Mouse (Mus musculus) lung, postnatal 0 days (tissue): ENCODE measurements around the gene Pih1d1. TPM values are rescaled to one million over a fixed set of nuclear protein-coding genes. Genes with fewer than 3 reads are reported as not detected.

ENCODE experiments used
- ATAC-seq: fragments of 200-750 bp; cut with Nextera tagmentation; 2 replicates; pipeline ENCODE4 v1.8.0; 2017; ENCODE audit warnings: moderate library complexity
- DNase-seq: peaks from one replicate; pipeline ENCODE4 v3.0.0-alpha.2; 2016; ENCODE audit warnings: low spot score
- H3K27ac ChIP-seq: fragments of 300-500 bp; sonication (generic); 2 replicates; pipeline ENCODE4 v1.5.1; 2014; ENCODE audit warnings: antibody characterized with exemption, mild to moderate bottlenecking, low read length, mixed read lengths
- H3K27me3 ChIP-seq: fragments of 300-500 bp; sonication (generic); replicated peaks from 2 replicates; pipeline ENCODE4 v1.6.1; 2014; ENCODE audit warnings: low read length, mixed read lengths; ENCODE audit not compliant: insufficient read depth
- H3K36me3 ChIP-seq: fragments of 300-500 bp; sonication (generic); 2 replicates; pipeline ENCODE4 v1.6.1; 2014; ENCODE audit warnings: low read length, mixed read lengths; ENCODE audit not compliant: insufficient read depth
- H3K4me1 ChIP-seq: fragments of 300-500 bp; sonication (generic); 2 replicates; pipeline ENCODE4 v1.6.1; 2014; ENCODE audit warnings: antibody characterized with exemption, low read depth, low read length, mixed read lengths; ENCODE audit not compliant: insufficient read depth
- H3K4me2 ChIP-seq: fragments of 300-500 bp; sonication (generic); replicated peaks from 2 replicates; pipeline ENCODE4 v1.6.1; 2014; ENCODE audit warnings: low read depth, mild to moderate bottlenecking, low read length, moderate library complexity, mixed read lengths
- H3K4me3 ChIP-seq: fragments of 300-500 bp; sonication (generic); 2 replicates; pipeline ENCODE4 v1.5.1; 2014; ENCODE audit warnings: low read depth, low read length
- H3K9ac ChIP-seq: fragments of 300-500 bp; sonication (generic); replicated peaks from 2 replicates; pipeline ENCODE4 v1.6.1; 2014; ENCODE audit warnings: low read depth, mild to moderate bottlenecking
- H3K9me3 ChIP-seq: fragments of 300-500 bp; sonication (generic); 2 replicates; pipeline ENCODE4 v1.6.1; 2016; ENCODE audit warnings: low read length, mixed read lengths
- CTCF ChIP-seq: IDR thresholded peaks from 2 replicates; pipeline ENCODE4 v1.5.1; 2016; ENCODE audit warnings: antibody characterized with exemption, mild to moderate bottlenecking
- EP300 ChIP-seq: IDR thresholded peaks from 2 replicates; pipeline ENCODE4 v1.6.1; 2016; ENCODE audit warnings: antibody characterized with exemption, mild to moderate bottlenecking, control low read depth
- WGBS: fragments of 180-500 bp; shearing (Covaris S2); extraction: QIAGEN DNeasy Blood & Tissue Kit; methylation state at CpG from one replicate; pipeline ENCODE4 v1.1.7; 2014; 5-methylcytosine and 5-hydroxymethylcytosine counted together
- polyA plus RNA-seq: library from polyadenylated mRNA; unstranded; fragments of >200 nt; fragmentation: Nextera tagmentation; extraction: Ambion mirVana; gene quantifications from 2 replicates; pipeline ENCODE4 v1.2.1, GENCODE M21; 2015

Gene Pih1d1
- polyA plus RNA-seq, 1 experiment from 2014 or later, result 51.7 TPM

DNA sequence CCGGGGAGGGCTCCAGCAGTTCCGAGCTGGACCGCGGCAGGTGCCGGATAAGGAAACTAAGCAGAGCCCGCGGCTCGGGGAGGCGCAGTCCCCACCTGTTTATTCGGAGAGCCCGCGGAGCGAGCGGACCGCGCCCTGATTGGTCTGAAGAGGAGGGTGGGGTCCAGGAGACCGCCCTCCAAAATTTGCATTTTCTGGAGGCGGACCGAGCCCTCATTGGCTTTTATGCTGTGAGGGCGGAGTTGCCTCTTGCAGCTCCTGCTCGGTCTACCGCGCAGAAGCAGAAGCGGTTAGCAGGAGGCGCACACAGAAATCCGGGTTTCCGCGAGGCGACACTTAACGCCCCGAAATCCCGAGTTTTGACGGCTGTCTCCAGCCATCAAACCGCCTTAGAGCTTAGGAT lies 28.1 kb downstream of the Pih1d1 start:
- Histone ChIP-seq H3K27ac (no peak overlapping the region), H3K27me3 (peaks cover 67% of the 10 kb centered on the region), H3K4me3 (peak overlapping the region; percentile 25), H3K9ac (no peak overlapping the region), H3K4me1 (peaks cover 4% of the 10 kb centered on the region; the same call in 1 of the 2 replicates), H3K9me3 (no peaks in the 10 kb centered on the region), H3K4me2 (peak overlapping the region; percentile 54), H3K36me3 (no peaks in the 10 kb centered on the region)
- DNase-seq (peak; percentile 96), ATAC-seq (peak; percentile 97)
- under 1% methylated on average over 33 of the region's 34 CpGs for WGBS
- TF ChIP-seq EP300 (no peak), CTCF (no peak)

GRCm38 (mm10) chr7:45182606-45183005 lies 28.5 kb downstream of the Pih1d1 start:
- TF ChIP-seq EP300, result no peak
- peak; percentile 16 for TF ChIP-seq CTCF
- WGBS, result 11% methylated on average over 11 of the region's 11 CpGs
- no peaks in the 10 kb centered on the region for H3K9me3 ChIP-seq
- H3K9ac ChIP-seq, result no peak overlapping the region
- peak; percentile 34; the same call in 1 of the 2 replicates for ATAC-seq
- H3K4me2 ChIP-seq, result peak overlapping the region; percentile 54
- peaks cover 63% of the 10 kb centered on the region for H3K27me3 ChIP-seq
- no peak for DNase-seq
- no peak overlapping the region for H3K27ac ChIP-seq
- H3K4me3 ChIP-seq, result peak overlapping the region; percentile 25
- H3K4me1 ChIP-seq, result peaks cover 4% of the 10 kb centered on the region; the same call in 1 of the 2 replicates
- no peaks in the 10 kb centered on the region for H3K36me3 ChIP-seq

DNA sequence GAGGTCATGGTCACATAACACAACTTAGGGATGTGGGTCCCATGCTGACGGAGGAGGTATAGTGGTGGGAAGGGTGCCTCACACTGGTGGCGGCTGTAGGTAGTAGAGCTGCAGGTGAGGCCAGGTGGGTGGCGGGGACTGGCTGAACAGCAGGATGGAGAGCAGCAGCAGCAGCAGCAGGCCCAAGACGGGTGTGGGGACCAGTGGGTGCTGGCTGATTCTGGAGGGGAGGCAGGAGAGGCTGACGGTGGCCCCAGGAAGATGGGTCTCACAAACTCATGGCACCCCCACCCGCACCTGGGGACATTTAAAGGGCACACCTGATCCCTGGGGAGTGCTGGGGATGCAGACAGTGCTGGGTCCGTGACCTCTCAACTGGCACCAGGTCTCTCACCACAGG lies 29.6 kb downstream of the Pih1d1 start:
- H3K27me3 ChIP-seq, result peaks cover 59% of the 10 kb centered on the region
- H3K36me3 ChIP-seq, result no peaks in the 10 kb centered on the region
- no peak for DNase-seq
- H3K27ac ChIP-seq, result no peak overlapping the region
- TF ChIP-seq CTCF, result no peak
- no peak for TF ChIP-seq EP300
- H3K9ac ChIP-seq, result no peak overlapping the region
- H3K4me2 ChIP-seq, result no peak overlapping the region
- peaks cover 4% of the 10 kb centered on the region; the same call in 1 of the 2 replicates for H3K4me1 ChIP-seq
- WGBS, result 54% methylated on average over 7 of the region's 7 CpGs
- no peak overlapping the region for H3K4me3 ChIP-seq
- ATAC-seq, result no peak
- H3K9me3 ChIP-seq, result no peaks in the 10 kb centered on the region

DNA sequence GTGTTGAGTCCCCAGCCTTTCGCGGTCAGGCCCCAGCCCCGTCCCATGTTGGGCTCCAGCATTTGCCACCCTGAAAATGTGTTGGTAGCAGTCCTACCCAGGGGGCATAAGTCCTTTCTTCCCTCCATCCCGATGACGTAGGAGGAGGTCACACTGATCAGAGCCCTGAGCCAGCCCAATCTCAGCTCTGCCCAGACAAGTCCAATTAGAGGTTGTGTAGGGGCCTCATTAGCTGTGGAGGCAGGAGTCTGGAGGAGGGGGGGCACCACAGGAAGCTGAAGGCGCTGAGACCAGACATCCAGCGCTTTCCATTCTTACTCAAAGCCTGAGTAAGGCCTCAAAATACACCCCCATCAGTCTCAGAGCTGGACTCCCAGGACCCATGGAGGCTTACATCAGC lies 31.8 kb downstream of the Pih1d1 start:
- Histone ChIP-seq H3K9me3 (no peaks in the 10 kb centered on the region), H3K4me1 (peaks cover 4% of the 10 kb centered on the region; the same call in 1 of the 2 replicates), H3K36me3 (no peaks in the 10 kb centered on the region), H3K27me3 (peaks cover 39% of the 10 kb centered on the region), H3K9ac (no peak overlapping the region), H3K27ac (no peak overlapping the region), H3K4me2 (no peak overlapping the region), H3K4me3 (no peak overlapping the region)
- DNase-seq (no peak), ATAC-seq (no peak)
- TF ChIP-seq EP300, result no peak
- 72% methylated on average over 7 of the region's 7 CpGs for WGBS

- 41% methylated on average over 16 of the region's 16 CpGs for WGBS
- Histone ChIP-seq H3K4me3 (no peak overlapping the region), H3K4me1 (no peaks in the 10 kb centered on the region), H3K4me2 (no peak overlapping the region), H3K9me3 (no peaks in the 10 kb centered on the region), H3K27me3 (peaks cover 10% of the 10 kb centered on the region), H3K36me3 (no peaks in the 10 kb centered on the region), H3K9ac (no peak overlapping the region), H3K27ac (no peak overlapping the region)
- TF ChIP-seq CTCF (no peak), EP300 (no peak)
- ATAC-seq (no peak), DNase-seq (no peak)
These were observed 35.5 kb downstream of the Pih1d1 start for GRCm38 (mm10) chr7:45189600-45189999.

DNA sequence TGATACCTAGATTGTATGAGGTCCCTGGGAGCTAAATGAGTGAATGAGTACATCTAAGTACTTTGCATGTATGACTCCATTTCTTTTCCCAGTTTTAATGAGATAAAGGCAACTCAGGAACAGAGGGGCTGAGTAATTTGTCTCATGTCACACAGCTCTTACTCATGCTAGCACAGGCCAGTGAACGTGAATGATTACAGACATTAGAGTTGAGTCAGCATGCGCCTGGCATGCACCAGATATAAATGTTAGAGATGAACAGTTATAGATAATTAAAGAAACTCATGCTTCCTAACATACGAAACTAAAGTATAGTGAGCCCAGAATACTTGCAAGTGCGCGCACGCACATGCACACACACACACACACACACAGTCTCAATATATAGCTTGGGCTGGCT lies 36.1 kb downstream of the Pih1d1 start:
- Histone ChIP-seq H3K4me2 (no peak overlapping the region), H3K36me3 (no peaks in the 10 kb centered on the region), H3K9me3 (no peaks in the 10 kb centered on the region), H3K27me3 (peaks cover 10% of the 10 kb centered on the region), H3K4me3 (no peak overlapping the region), H3K4me1 (no peaks in the 10 kb centered on the region), H3K27ac (no peak overlapping the region), H3K9ac (no peak overlapping the region)
- ATAC-seq, result no peak
- no peak for DNase-seq
- WGBS, result 87% methylated on average over 6 of the region's 6 CpGs
- TF ChIP-seq EP300 (no peak), CTCF (no peak)

DNA sequence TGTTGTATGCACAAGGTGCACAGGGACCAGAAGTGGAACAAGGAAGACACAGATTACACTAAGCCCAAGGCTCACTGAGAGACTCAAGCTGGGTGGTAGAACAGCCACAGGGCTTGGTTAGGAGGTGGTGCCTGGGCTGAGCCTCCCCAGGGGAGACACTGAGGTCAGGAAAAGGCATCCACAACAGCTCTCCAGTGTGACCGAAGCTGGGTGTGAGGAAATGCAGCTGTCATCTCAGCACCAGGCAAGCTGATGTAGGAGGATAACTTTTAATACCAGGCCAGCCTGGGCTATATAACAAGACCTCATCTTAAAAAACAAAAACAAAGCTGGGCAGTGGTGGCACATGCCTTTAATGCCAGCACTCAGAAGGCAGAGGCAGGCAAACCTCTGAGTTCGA lies 37.1 kb downstream of the Pih1d1 start:
- H3K9ac ChIP-seq, result no peak overlapping the region
- peaks cover 4% of the 10 kb centered on the region for H3K27me3 ChIP-seq
- no peak overlapping the region for H3K27ac ChIP-seq
- H3K4me1 ChIP-seq, result no peaks in the 10 kb centered on the region
- DNase-seq (no peak), ATAC-seq (no peak)
- 48% methylated on average over 2 of the region's 2 CpGs for WGBS
- no peaks in the 10 kb centered on the region for H3K9me3 ChIP-seq
- H3K4me2 ChIP-seq, result no peak overlapping the region
- H3K36me3 ChIP-seq, result no peaks in the 10 kb centered on the region
- no peak for TF ChIP-seq EP300
- no peak for TF ChIP-seq CTCF
- H3K4me3 ChIP-seq, result no peak overlapping the region
